Mouse (Mus musculus): ENCODE measurements around the gene Hacd3. TPM values are rescaled to one million over a fixed set of nuclear protein-coding genes. Genes with fewer than 3 reads are reported as not detected.

Hacd3 gene
- polyA plus RNA-seq, 1 experiment: 0.27 TPM

DNA sequence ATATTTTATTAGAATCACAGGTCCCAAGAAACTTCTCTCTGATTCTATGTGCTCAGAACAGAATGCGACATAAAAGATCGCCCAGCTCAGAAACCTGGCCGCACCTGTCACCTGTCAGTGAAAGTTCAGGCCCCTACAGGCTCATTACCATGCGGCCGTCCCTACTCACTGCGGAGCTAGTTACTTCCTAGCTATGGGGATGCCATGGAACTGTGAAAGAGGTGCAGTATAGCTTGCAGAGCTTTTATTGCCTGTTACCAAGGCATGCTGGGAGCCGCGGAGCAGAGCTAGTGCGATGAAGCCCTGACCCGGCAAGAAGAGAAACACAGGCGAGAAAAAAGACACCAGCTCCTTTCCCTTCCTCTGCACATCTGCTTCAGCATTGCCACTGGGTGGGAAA, 77.5 kb downstream of the Hacd3 start:
- Histone ChIP-seq H3K36me3 (ENCODE audit: control insufficient read depth) (no peaks in the 10 kb centered on the region), H3K9me3 (ENCODE audit: control insufficient read depth, low read length) (no peaks in the 10 kb centered on the region), H3K4me3 (replicated peaks) (no peak overlapping the region), H3K4me1 (ENCODE audit: control insufficient read depth) (peaks cover 15% of the 10 kb centered on the region), H3K27me3 (ENCODE audit: control insufficient read depth) (peaks cover 59% of the 10 kb centered on the region)
- no peak for TF ChIP-seq GATA1 (IDR thresholded peaks at IDR 0.05; ENCODE audit: low read length)
- no peak for TF ChIP-seq TAL1 (IDR thresholded peaks at IDR 0.05; ENCODE audit: low read length)

- peaks cover 34% of the 10 kb centered on the region for H3K4me1 ChIP-seq (ENCODE audit: control insufficient read depth)
Observed at GRCm38 (mm10) chr9:64941650-64942049, 79.8 kb downstream of the Hacd3 start.

GRCm38 (mm10) chr9:64940731-64941346, 80.7 kb downstream of the Hacd3 start:
- no peaks in the 10 kb centered on the region for H3K9me3 ChIP-seq (ENCODE audit: control insufficient read depth, low read length)
- no peak overlapping the region for H3K4me3 ChIP-seq (replicated peaks)
- H3K36me3 ChIP-seq (ENCODE audit: control insufficient read depth): no peaks in the 10 kb centered on the region
- peaks cover 30% of the 10 kb centered on the region for H3K27me3 ChIP-seq (ENCODE audit: control insufficient read depth)
- peaks cover 42% of the 10 kb centered on the region for H3K4me1 ChIP-seq (ENCODE audit: control insufficient read depth)
- TF ChIP-seq TAL1 (IDR thresholded peaks at IDR 0.05; ENCODE audit: low read length): no peak
- TF ChIP-seq GATA1 (IDR thresholded peaks at IDR 0.05; ENCODE audit: low read length): no peak

More at GRCm38 (mm10) chr9:64941650-64942049, 79.8 kb downstream of the Hacd3 start:
- Histone ChIP-seq H3K4me3 (replicated peaks) (no peak overlapping the region), H3K27me3 (ENCODE audit: control insufficient read depth) (peaks cover 36% of the 10 kb centered on the region), H3K9me3 (ENCODE audit: control insufficient read depth, low read length) (no peaks in the 10 kb centered on the region), H3K36me3 (ENCODE audit: control insufficient read depth) (no peaks in the 10 kb centered on the region)
- no peak for TF ChIP-seq GATA1 (IDR thresholded peaks at IDR 0.05; ENCODE audit: low read length)
- no peak for TF ChIP-seq TAL1 (IDR thresholded peaks at IDR 0.05; ENCODE audit: low read length)

DNA sequence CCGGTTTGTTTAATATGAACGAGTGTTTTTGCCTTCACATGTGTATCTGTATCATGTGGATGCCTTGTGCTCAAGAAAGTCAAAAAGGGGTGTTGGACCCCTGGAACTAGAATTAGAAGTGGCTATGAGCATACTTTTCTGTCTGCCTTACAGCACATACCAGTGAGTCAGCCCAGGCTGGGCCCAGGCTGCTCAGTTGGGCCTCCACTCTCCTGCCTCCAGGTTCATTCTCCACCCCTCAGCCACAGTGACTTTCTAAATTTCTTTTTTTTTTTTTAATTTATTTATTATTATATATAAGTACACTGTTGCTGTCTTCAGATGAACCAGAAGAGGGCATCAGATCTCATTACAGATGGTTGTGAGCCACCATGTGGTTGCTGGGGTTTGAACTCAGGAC, 81.7 kb downstream of the Hacd3 start:
- H3K36me3 ChIP-seq (ENCODE audit: control insufficient read depth): no peaks in the 10 kb centered on the region
- H3K4me1 ChIP-seq (ENCODE audit: control insufficient read depth): peaks cover 52% of the 10 kb centered on the region
- no peak overlapping the region for H3K4me3 ChIP-seq (replicated peaks)
- no peaks in the 10 kb centered on the region for H3K9me3 ChIP-seq (ENCODE audit: control insufficient read depth, low read length)
- TF ChIP-seq TAL1 (IDR thresholded peaks at IDR 0.05; ENCODE audit: low read length) (no peak), GATA1 (IDR thresholded peaks at IDR 0.05; ENCODE audit: low read length) (no peak)
- peaks cover 23% of the 10 kb centered on the region for H3K27me3 ChIP-seq (ENCODE audit: control insufficient read depth)

GRCm38 (mm10) chr9:64939281-64939680, 82.2 kb downstream of the Hacd3 start:
- Histone ChIP-seq H3K27me3 (ENCODE audit: control insufficient read depth) (peaks cover 18% of the 10 kb centered on the region), H3K4me1 (ENCODE audit: control insufficient read depth) (peaks cover 57% of the 10 kb centered on the region), H3K36me3 (ENCODE audit: control insufficient read depth) (no peaks in the 10 kb centered on the region), H3K9me3 (ENCODE audit: control insufficient read depth, low read length) (no peaks in the 10 kb centered on the region), H3K4me3 (replicated peaks) (peak overlapping the region; percentile 39)
- TF ChIP-seq GATA1 (IDR thresholded peaks at IDR 0.05; ENCODE audit: low read length) (no peak), TAL1 (IDR thresholded peaks at IDR 0.05; ENCODE audit: low read length) (no peak)

- TF ChIP-seq TAL1 (IDR thresholded peaks at IDR 0.05; ENCODE audit: low read length) (no peak), GATA1 (IDR thresholded peaks at IDR 0.05; ENCODE audit: low read length) (no peak)
- Histone ChIP-seq H3K4me1 (ENCODE audit: control insufficient read depth) (peaks cover 65% of the 10 kb centered on the region), H3K27me3 (ENCODE audit: control insufficient read depth) (peaks cover 11% of the 10 kb centered on the region), H3K9me3 (ENCODE audit: control insufficient read depth, low read length) (no peaks in the 10 kb centered on the region), H3K36me3 (ENCODE audit: control insufficient read depth) (no peaks in the 10 kb centered on the region), H3K4me3 (replicated peaks) (peak overlapping the region; percentile 39)
Observed at GRCm38 (mm10) chr9:64938535-64938934, 83.0 kb downstream of the Hacd3 start.

DNA sequence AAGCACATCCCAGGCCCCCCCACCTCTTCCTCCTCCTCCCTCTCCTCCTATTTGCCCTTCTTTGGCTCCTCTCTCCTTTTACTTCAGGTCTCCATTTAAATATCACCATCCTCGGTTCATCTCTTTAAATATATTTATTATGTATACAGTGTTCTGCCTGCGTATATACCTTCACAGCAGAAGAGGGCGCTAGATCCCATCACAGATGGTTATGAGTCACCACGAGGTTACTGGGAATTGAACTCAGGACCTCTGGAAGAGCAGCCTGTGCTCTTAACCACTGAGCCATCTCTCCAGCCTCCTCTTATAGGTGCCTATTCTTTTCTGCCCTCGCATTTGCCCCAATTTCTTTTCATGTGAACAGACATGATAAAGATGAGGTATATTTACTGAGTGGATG, 84.0 kb downstream of the Hacd3 start:
- Histone ChIP-seq H3K4me3 (replicated peaks) (no peak overlapping the region), H3K9me3 (ENCODE audit: control insufficient read depth, low read length) (no peaks in the 10 kb centered on the region), H3K36me3 (ENCODE audit: control insufficient read depth) (no peaks in the 10 kb centered on the region), H3K4me1 (ENCODE audit: control insufficient read depth) (peaks cover 75% of the 10 kb centered on the region), H3K27me3 (ENCODE audit: control insufficient read depth) (peaks cover 6% of the 10 kb centered on the region)
- TF ChIP-seq GATA1 (IDR thresholded peaks at IDR 0.05; ENCODE audit: low read length): no peak
- no peak for TF ChIP-seq TAL1 (IDR thresholded peaks at IDR 0.05; ENCODE audit: low read length)

Other genes starting within 250 kb of the Hacd3 start
- gene Dennd4a, start 210.4 kb downstream of the Hacd3 start, polyA plus RNA-seq (2012): 3.7 and 6.2 TPM in 2 replicates
- not detected in 2 replicates for gene Slc24a1, start 70.1 kb downstream of the Hacd3 start, polyA plus RNA-seq (2012)
- gene Ints14, start 60.8 kb downstream of the Hacd3 start, polyA plus RNA-seq (2012): 3.3 and 3.8 TPM in 2 replicates
- gene Dpp8, start 10.7 kb upstream of the Hacd3 start, polyA plus RNA-seq (2012): 0.33 and 0.43 TPM in 2 replicates
- not detected in 2 replicates for gene Igdcc4, start 79.8 kb upstream of the Hacd3 start, polyA plus RNA-seq (2012)
- not detected in 2 replicates for gene Igdcc3, start 119.5 kb upstream of the Hacd3 start, polyA plus RNA-seq (2012)
- gene Parp16, start 173.7 kb upstream of the Hacd3 start, polyA plus RNA-seq (2012): 3.0 and 3.3 TPM in 2 replicates
- not detected in 2 replicates for gene Cilp, start 243.5 kb upstream of the Hacd3 start, polyA plus RNA-seq (2012)